ENCODE assay signal across 9 mouse cellular contexts in the genomic region with DNA sequence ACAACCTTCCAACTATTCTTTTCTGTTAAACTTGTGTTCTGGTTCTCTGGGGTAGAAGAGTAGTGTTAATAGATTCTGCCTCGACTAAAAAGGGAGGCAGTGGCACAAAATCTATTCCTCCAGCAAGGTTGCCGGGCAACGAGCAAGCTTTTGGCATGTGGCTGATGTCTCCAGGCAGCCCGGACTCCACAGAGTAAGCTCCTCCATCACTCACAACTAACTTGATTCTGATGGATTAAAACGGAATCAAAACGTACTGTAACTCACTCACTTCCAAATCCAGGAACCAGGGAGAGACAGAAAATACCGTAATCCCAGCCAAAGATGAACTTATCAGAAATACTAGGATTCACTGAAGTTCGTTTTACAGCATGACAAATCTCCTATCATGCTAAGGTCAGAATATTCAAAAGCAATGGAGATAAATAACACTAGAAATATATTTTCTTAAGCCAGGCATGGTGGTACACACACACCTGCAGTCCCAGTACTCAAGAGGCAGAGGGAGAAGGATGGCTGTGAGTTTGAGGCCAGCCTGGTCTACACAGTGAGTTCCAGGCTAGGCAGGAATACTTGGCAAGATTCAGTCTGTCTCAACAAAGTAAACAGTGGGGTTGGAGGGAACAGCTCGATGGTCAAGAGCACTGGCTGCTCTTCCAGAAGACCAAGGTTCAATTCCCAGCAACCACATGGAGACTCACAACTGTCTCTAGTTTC.
DNase-seq lines count a peak whose midpoint lies in the region.
"Had no signal": no experiment of that assay in that cellular context is flagged by ENCODE, and none has a peak within 500 bp of the region (broad histone marks: within the 10 kb centered on the region; RNA-seq: fewer than 3 reads in every experiment).

No protein-coding gene starts in this region.

- peak; percentile 59 for DNase-seq in embryo, embryonic 11 days
- DNase-seq in frontal cortex, postnatal 36 days (ENCODE audit: low spot score in 2 of 2), result peak; percentile 49 to 65
- peak; percentile 22 to 48 for DNase-seq in layer of hippocampus, postnatal 25 days (ENCODE audit: extremely low spot score in 1 of 2, low spot score in 1 of 2)
- DNase-seq in neural tube, embryonic 10.5 days (ENCODE audit: extremely low spot score, low spot score), result peak; percentile 26
- no peak for DNase-seq in adrenal gland, adult (ENCODE audit: inconsistent age in 2 of 2, low spot score in 1 of 2)
- DNase-seq in heart, adult 9 months (ENCODE audit: low spot score in 2 of 2), result no peak
- DNase-seq in kidney, postnatal 25 days, result no peak
- no peak for DNase-seq in thymus, postnatal 14 days
- DNase-seq: adrenal gland, postnatal 14 days had no signal

Comparison
In these comparisons a context has a peak if more than half of its experiments do, and no peak if none do; other contexts are left out.
1. DNase-seq: peak in embryo, embryonic 11 days (single experiment), frontal cortex, postnatal 36 days (2 of 2), layer of hippocampus, postnatal 25 days (2 of 2) and neural tube, embryonic 10.5 days (single experiment); none in adrenal gland, adult (0 of 2), heart, adult 9 months (0 of 2), kidney, postnatal 25 days (0 of 2) and thymus, postnatal 14 days (single experiment).